Mouse (Mus musculus) stomach, embryonic 16.5 days (tissue): ENCODE results near the gene Kat2a. TPM values are rescaled to one million over a fixed set of nuclear protein-coding genes. Genes with fewer than 3 reads are reported as not detected.

ENCODE experiments used
- polyA plus RNA-seq: library from polyadenylated mRNA; unstranded; fragments of >200 nt; fragmentation: Nextera tagmentation; extraction: Ambion mirVana; gene quantifications from 2 replicates; pipeline ENCODE4 v1.2.1, GENCODE M21; 2015

Gene Kat2a
- polyA plus RNA-seq, 1 experiment from 2014 or later: 40.6 TPM

Other genes with a start within 250 kb of the Kat2a start
- gene Klhl11, start 239.7 kb downstream of the Kat2a start, polyA plus RNA-seq: 7.4 and 7.5 TPM in 2 replicates
- gene Acly, start 184.5 kb downstream of the Kat2a start, polyA plus RNA-seq: 178 and 192 TPM in 2 replicates
- 0.40 and 0.60 TPM in 2 replicates for gene Ttc25, start 166.9 kb downstream of the Kat2a start, polyA plus RNA-seq
- 38.9 and 40.6 TPM in 2 replicates for gene Cnp, start 137.6 kb downstream of the Kat2a start, polyA plus RNA-seq
- 60.7 and 67.1 TPM in 2 replicates for gene Nkiras2, start 93.2 kb downstream of the Kat2a start, polyA plus RNA-seq
- gene Dnajc7, start 92.3 kb downstream of the Kat2a start, polyA plus RNA-seq: 209 and 214 TPM in 2 replicates
- gene Zfp385c, start 20.0 kb downstream of the Kat2a start, polyA plus RNA-seq: 0.19 and 0.27 TPM in 2 replicates
- 2.8 and 3.6 TPM in 2 replicates for gene Dhx58, start 8.2 kb downstream of the Kat2a start, polyA plus RNA-seq
- gene Hspb9, start 1.4 kb upstream of the Kat2a start, polyA plus RNA-seq: 0.36 TPM in 1 of 2 replicates, not detected in the other
- 33.2 and 33.9 TPM in 2 replicates for gene Rab5c, start 25.8 kb upstream of the Kat2a start, polyA plus RNA-seq
- 0.14 and 0.22 TPM in 2 replicates for gene Kcnh4, start 47.5 kb upstream of the Kat2a start, polyA plus RNA-seq
- gene Hcrt, start 50.5 kb upstream of the Kat2a start, polyA plus RNA-seq: not detected in 2 replicates
- gene Ghdc, start 58.5 kb upstream of the Kat2a start, polyA plus RNA-seq: 6.5 and 7.2 TPM in 2 replicates
- gene Stat5b, start 138.3 kb upstream of the Kat2a start, polyA plus RNA-seq: 26.2 and 27.4 TPM in 2 replicates
- 12.0 and 14.0 TPM in 2 replicates for gene Stat5a, start 146.9 kb upstream of the Kat2a start, polyA plus RNA-seq
- gene Stat3, start 227.1 kb upstream of the Kat2a start, polyA plus RNA-seq: 47.2 and 56.1 TPM in 2 replicates